Mouse (Mus musculus): ENCODE results near the gene Plcb4.

- TF ChIP-seq POLR2A (IDR thresholded peaks at IDR 0.05; ENCODE audit: low read depth, low read length) (no peak), CTCF (IDR thresholded peaks at IDR 0.05; ENCODE audit: borderline replicate concordance, insufficient read depth, low read length) (no peak)
These were observed 40.3 kb upstream of the Plcb4 start for GRCm38 (mm10) chr2:135618551-135618950.
